Mouse (Mus musculus): ENCODE measurements around the gene Adgrl3.

Gene Adgrl3

DNA sequence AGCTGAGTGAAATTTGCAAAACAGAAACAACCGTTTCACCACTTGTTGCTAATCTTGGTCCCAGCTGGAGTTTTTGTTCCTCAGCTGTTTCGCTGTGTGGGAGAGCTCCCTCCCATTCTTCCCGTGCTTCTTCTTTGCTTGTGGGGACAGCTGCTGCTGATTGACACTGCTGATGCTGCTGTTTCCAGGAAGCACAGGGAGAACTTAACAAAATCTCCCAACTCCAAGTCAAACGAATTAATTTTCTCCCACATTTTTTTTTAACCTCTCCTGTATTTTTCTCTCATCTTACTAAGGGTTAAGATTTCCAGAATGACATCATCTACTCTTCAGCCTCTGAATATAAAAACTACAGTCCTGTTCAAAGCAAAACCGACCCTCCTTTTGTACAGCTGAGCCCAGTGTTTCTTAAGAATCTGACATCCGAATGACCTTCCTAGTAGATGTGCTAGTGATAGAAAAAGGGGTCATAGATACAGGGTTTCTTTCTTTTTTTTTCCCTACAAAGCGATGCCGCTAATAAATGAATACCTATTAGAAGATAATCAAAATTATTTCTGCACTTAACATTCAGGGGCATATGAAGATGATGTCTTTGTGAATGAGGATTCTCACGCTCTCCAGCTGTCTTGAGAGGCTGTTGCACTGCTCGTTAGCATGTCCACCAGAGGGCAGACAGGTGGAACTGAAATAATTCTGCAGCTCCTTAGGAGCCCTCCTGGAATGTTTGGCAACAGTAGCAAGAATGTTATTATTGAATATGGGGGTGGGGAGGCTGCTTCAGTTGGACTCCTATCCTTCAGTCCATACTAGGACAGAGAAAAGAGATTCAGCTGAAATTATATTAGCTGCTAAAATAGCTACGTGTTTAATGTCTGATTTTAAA, 499.8 kb downstream of the Adgrl3 start:
- POLR2A ChIA-PET = interaction anchor here in 2 of 4 experiments (1.0 to 1.6 kb wide), 4 partner anchors 13 to 72 kb away, joined by 3 to 5 read pairs (median 4); no protein-coding TSS in a partner anchor
- CTCF ChIA-PET = interaction anchor here in 2 of 4 experiments (0.6 to 1.8 kb wide), 4 partner anchors 17 to 827 kb away, joined by 4 to 6 read pairs (median 6); no protein-coding TSS in a partner anchor

DNA sequence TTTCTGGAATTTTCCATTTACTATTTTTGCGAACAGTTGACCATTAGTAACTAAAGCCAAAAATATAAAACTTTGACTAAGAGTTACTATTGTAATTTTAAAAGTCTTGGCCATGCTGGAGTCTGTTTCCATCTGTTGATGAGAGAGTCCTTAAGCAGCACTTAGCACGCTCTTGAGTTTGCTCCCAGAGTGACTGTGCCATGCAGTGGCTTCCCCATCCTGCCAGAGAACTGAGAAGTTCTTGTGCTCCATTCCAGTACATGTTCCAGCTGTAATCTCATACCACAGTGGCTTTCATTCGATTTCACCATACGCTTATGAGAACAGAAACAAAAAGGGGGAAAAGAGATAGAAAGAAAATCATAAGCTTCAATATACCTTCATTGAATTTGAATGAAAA, 502.8 kb downstream of the Adgrl3 start:
- CTCF ChIA-PET = no interaction called here

DNA sequence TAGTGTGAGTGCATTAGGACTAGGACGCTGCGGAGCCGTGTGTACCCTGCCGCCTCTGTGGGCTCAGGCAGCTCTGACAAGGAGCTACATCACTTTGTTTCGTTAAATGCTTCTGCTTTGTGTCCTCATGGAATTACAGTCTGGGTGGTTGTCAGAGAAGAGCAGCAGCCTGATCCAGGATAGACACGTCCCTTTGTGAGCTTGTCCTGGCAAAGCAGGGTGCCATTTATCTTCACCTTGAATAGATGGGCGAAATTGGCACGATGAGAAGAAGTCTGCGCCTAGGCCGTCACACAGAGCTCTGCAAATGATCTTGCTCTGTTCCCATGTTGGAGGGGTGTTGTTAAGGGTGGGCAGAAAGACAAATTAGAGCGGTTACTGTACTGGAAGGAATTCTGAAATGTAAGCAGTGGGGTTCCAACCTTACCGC, 504.6 kb downstream of the Adgrl3 start:
- POLR2A ChIA-PET = no interaction called here
- CTCF ChIA-PET = no interaction called here

More for the DNA sequence above, 502.8 kb downstream of the Adgrl3 start:
- POLR2A ChIA-PET = no interaction called here

DNA sequence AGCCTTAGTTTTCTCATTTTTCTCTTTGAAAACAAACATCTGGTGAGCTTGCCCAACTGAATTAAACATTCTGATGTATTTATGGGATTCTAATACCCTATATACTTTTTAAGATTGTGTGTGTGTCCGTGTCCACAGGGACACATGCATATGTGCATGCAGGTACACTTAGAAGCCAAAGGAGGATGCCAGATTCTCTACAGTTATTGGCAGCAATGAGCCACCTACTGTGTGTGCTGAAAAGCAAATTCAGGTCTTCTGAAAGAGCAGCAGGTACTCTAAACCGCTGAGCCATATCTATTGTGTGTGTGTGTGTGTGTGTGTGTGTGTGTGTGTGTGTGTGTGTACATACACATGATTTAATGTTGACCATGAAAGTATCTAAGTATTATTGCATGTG, 505.4 kb downstream of the Adgrl3 start:
- POLR2A ChIA-PET = no interaction called here
- CTCF ChIA-PET = no interaction called here

DNA sequence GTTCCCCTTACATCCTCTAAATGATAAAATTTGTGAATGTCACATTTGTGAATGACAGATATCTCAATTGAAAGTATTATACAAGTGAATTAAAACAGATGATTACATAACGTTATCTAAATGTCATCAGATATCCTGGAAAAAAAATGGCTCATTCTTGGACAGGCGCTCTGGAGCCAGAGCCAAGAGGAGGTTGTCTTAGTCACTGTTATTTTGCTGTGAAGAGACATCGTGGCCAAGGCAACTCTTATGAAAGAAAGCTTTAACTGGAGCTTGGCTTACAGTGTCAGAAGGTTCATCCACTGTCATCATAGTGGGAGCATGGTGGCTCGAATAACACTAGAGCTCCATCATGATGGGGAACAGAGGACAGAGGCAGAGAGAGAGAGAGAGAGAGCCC, 511.7 kb downstream of the Adgrl3 start:
- ChIA-PET POLR2A (no interaction called here), CTCF (no interaction called here)

DNA sequence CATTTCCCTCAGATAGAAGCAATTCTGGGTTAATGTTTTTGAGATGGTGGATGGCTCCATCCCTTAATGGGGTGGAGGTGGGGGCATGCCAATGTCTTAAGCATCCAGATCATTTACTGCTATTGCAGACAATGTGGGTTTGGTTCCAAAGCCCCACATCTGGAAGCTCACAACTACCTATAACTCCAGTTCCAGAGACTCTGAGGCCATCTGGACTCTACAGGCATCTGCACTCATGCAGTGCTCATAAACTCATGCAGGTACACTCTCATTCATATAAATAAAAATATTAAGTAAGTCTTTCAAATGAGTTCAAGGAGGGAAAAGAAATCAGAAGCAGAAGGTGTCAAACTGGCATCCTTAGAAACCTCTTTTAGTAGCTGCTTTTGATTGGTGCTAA, 530.3 kb downstream of the Adgrl3 start:
- POLR2A ChIA-PET = interaction anchor here in 1 of 4 experiments (0.7 to 0.9 kb wide), 2 partner anchors 74 to 163 kb away, joined by 3 to 4 read pairs; no protein-coding TSS in a partner anchor
- CTCF ChIA-PET = no interaction called here

DNA sequence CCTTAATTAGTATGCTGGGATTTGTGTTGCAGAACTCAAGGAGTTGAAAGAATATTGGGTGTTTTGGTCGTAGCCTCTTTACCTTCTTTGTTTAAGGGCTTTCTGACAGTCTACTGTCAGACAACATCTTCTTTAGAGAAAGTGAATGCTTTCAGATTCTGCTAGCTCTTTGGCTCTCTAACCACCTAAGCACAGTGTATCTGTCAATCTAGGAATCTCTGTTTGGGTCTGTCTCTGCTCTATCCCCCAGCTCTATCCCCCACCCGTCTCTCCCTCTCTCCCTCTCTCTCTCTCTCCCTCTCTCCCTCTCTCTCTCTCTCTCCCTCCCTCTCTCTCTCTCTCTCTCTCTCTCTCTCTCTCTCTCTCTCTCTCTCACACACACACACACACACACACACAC, 535.2 kb downstream of the Adgrl3 start:
- ChIA-PET POLR2A (interaction anchor here in 2 of 4 experiments (0.7 to 3.1 kb wide), 6 partner anchors 14 to 68 kb away, joined by 3 to 11 read pairs (median 4); no protein-coding TSS in a partner anchor), CTCF (interaction anchor here in 1 of 4 experiments (0.6 kb wide), 1 partner anchor 564 kb away, joined by 8 read pairs; no protein-coding TSS in a partner anchor)

DNA sequence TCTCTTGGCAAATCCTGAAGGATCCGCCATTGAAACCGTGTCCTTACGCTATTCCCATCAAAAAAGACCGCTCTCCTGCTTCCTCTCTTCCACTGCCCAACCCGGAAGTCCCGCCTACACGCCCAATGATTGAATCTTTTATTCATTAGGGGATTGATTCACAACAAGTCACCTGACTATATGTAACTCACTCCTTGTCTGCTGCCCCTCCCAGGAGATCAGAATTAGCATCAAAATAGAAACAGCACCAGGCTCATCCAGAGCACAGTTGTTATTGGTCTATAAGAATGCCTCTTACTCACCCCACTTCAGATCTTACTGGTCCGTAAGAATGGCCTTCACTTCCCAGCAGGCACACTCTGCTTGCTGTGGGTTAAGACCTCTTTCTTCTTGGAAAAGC, 536.1 kb downstream of the Adgrl3 start:
- POLR2A ChIA-PET = interaction anchor here in 2 of 4 experiments (0.6 to 3.1 kb wide), 7 partner anchors 13 to 91 kb away, joined by 3 to 11 read pairs (median 3); no protein-coding TSS in a partner anchor
- CTCF ChIA-PET = no interaction called here

DNA sequence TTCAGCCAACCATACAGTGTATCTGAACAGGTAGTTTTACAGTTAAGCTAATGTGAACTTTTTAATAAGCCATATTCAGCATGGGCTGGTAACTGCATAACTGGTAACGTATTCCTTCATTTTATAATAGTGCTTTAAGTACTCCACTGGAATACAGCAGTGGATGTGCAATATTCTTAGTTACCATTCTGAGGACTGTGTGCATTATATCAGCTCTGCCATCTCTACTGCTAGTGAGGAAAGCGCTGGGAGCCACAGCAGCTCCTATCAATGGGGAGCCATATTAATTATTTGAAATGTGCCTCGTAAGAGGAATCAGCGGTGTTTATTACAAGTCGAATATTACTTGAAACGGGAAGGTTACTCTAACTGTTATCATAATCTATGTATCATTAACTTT, 539.0 kb downstream of the Adgrl3 start:
- ChIA-PET POLR2A (no interaction called here), CTCF (no interaction called here)

DNA sequence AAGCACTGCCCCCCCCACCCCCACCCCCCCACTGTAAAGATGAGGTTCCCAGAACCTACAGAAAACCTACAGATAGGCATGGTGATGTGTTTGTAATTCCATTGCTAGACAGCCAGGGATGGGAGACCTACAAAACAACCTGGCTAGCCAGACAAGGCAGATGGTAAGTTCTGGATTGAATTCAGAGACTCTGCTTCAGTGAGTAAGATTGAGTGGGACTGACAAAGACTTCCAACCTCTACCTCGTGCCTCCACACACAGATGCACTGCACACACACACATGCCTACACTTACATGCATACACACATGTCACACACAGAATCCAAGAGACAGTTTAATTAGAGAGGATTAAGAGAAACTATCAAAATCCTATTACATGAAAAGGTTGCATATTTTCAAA, 544.4 kb downstream of the Adgrl3 start:
- ChIA-PET CTCF (no interaction called here), POLR2A (no interaction called here)

DNA sequence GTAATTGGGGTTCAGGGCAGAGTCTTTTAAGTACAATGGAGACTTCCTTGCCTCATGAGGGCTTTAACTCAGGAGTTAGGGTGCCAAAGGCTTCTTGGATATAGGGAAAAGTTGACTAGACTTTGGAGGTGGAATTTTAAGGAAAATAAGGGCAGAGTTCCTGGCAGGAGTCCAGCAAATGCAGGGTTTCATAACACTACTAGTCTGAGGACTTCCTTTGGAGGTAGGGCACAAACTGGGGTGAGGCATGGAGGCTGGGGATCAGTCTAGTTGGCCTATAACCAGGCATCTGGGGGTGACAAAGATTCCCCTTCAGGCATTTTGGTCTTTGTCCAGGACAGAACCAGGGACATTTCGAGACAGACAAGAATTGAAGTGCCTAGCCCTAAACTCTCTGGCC, 546.6 kb downstream of the Adgrl3 start:
- ChIA-PET POLR2A (no interaction called here), CTCF (no interaction called here)

DNA sequence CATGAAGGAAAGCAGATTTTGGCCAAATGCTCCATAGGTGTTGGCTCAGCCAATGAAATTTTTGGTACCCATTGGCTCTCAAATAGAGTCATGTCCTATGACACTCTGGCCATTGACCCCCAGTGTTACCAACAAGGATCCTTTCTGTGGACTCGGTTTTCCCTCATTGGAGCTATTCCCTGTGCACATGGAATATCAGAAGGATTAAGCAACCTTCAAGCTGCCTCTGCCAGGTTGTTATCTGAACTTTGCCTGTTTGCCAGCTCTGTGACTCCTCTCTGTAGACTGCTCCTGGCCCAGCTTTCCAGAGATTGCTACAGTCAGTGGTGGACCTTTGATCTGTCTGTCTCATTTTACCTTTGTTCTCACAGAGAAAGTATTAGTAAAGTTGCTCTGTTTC, 548.8 kb downstream of the Adgrl3 start:
- ChIA-PET CTCF (no interaction called here), POLR2A (no interaction called here)

DNA sequence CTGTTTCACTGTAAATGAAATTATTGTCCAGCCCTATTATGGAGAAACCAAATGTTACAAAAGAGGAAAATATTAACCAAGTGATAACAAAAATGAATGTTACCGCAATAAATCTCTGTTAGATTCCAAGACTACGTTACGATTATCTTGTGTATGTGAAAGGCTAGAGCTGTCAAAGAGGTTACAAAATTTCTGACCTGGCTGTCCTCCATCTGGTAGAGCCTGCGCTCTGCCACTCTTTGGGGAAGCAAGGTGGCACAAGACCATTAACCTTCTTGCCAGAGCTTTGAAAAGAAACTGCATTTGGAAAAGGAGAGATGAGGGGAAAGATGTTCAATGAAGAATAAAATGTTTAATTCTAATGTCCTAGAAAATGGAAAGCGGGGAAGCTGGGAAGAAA, 562.9 kb downstream of the Adgrl3 start:
- POLR2A ChIA-PET = no interaction called here
- CTCF ChIA-PET = no interaction called here

DNA sequence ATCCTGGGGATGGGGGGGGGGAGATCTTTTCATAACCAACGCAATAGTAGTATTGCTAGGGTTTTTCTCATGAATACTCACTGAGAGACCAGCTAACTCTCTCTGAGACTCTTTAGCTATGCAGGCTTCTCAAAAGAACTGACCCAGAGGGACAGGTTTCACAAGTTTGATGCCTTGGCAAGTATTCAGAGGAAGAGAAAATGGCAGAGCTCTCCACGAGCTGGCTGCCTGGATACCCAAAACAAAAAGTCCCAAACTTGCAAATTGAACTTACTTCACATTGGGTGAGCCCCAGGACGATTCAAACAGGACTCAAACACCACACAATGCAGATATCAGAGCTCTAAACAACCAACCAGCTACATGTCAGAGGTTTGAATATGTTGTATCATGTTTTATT, 563.5 kb downstream of the Adgrl3 start:
- POLR2A ChIA-PET = no interaction called here
- CTCF ChIA-PET = interaction anchor here in 1 of 4 experiments (0.6 kb wide), 1 partner anchor 69 kb away, joined by 3 read pairs; no protein-coding TSS in a partner anchor

DNA sequence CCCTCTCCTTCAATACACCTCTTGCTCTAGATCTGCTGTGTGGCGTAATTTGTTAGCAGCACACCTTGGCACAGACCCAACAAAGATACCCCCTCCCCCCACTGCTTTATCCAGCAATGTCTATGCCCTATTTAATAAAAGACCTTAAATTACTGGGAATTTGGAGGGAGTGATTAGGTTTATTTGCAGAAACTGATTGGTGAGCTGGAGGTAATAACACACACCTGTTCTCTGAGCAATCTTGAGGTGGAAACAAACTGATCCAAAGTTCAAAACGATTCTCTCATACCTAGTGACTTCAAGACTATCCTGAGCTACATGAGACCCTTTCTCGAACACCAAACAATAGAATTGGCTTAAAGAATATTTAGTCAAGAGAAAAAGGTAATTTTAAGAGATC, 565.0 kb downstream of the Adgrl3 start:
- ChIA-PET POLR2A (no interaction called here), CTCF (no interaction called here)

DNA sequence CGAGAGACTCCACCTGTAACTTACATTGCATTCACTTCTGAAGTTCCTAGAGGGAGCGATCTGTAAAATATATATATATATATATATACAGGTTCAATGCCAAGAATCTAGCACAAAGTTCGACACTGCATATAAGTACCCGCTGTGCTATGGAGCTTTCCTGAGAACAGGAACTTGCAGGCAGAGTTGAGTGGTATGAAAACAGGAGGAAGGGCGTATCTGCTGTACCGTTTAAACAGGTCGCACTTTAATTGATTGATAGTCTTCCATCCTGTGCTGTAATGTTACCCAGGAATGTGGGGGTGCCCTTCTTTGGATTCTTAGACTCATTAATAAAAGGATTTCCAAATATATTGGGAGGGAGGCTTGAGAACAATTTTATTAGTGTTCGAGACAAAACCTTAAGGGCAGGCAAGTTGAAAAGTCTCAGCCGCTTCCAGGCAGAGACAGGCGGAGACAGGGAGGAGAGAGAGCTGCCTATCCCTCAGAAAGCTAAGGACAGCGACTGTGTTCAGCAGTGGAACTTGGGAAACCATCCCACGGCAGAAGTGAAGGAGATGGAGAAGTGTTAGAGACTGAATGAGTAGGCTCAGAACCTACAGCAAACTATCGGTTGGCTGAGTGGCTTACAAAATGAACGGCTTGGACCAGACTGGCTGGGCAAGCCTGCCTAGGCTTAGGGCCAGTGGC, 570.2 kb downstream of the Adgrl3 start:
- ChIA-PET POLR2A (interaction anchor here in 2 of 4 experiments (0.8 to 1.9 kb wide), 3 partner anchors 35 to 38 kb away, joined by 4 to 7 read pairs (median 4); no protein-coding TSS in a partner anchor), CTCF (no interaction called here)

DNA sequence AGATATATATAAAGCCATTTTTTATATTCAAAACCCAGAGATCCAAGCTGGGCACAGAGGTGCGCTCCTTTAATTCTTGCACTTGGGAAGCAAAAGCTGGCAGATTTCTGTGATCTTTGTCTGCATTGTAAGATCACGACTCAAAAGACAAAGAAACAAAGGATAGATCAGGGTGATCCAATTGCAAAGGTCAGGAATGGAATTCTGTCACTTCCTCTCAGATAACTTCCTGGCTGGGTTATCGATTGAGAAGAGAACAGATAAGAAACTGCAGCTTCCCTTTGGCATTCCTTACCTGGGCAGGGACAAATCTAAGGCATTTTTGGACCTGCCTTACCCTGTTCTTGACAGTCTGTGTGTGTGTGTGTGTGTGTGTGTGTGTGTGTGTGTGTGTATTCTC, 571.5 kb downstream of the Adgrl3 start:
- POLR2A ChIA-PET = interaction anchor here in 2 of 4 experiments (0.7 to 1.9 kb wide), 7 partner anchors 14 to 84 kb away, joined by 3 to 11 read pairs (median 3); no protein-coding TSS in a partner anchor
- CTCF ChIA-PET = interaction anchor here in 1 of 4 experiments (0.6 kb wide), 2 partner anchors 11 to 254 kb away, joined by 3 to 6 read pairs; no protein-coding TSS in a partner anchor

DNA sequence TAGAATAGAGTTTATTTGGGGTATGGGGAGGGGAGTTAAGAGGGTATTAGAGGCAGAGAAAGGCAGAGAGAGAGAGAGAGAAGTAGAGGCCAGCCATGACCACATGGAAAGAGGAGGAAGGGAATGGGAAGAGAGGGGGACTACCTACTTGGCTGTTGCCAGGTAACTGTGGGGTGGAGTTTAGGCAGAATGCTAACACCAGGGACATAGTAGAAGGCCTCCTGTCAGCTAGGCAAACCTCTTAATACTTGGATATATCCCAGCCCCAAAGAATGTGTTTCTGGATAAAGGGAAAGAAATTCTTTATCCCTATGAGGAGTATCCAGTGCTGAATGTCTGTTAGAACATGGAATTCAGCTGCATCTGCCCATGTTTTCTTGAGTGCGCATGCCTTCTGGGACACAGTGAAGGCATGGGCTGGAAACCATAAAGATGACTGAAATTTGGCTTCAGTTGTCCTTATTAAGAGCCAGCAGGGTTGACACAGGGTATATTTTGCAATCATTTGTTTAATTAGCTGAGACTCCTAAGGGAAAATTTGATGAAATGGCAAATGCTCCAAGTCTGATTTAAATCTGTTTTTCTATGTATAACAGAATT, 573.6 kb downstream of the Adgrl3 start:
- CTCF ChIA-PET = no interaction called here
- POLR2A ChIA-PET = no interaction called here

DNA sequence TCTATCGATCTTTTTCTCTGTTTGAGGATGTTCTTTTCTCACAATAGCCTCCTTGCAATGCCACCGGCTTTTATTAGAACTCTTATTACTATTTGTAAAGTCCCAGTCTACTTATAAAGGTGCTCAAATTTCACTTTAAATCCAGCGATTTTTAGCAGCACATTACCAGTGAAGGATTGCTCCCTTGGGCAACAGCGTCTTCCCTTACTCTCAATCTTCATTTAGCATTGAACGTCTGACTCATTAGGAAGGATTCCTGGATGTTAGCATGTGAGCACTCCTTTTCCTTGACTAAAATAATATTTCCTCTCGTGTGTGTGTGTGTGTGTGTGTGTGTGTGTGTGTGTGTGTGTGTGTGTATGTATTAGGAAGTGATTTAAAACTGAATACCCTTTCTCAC, 578.1 kb downstream of the Adgrl3 start:
- POLR2A ChIA-PET = no interaction called here
- CTCF ChIA-PET = no interaction called here

DNA sequence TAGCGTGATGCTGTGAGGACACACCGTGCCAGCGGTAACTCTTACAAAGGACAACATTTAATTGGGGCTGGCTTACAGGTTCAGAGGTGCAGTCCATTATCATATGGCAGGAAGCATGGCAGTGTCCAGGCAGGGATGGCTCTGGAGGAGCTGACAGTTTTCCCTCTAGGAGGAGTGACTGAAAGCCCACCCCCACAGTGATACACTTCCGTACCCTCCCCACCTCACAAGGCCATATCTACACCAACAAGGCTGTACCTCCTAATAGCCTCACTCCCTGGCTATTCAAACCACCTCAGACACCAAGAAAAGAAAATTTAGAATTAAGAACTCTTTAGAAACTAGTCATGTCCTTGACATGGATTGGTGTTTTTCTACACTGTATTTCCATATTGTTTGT, 583.0 kb downstream of the Adgrl3 start:
- POLR2A ChIA-PET = no interaction called here
- CTCF ChIA-PET = no interaction called here
